27 mouse cellular contexts compared by ENCODE assay signal in the genomic region with DNA sequence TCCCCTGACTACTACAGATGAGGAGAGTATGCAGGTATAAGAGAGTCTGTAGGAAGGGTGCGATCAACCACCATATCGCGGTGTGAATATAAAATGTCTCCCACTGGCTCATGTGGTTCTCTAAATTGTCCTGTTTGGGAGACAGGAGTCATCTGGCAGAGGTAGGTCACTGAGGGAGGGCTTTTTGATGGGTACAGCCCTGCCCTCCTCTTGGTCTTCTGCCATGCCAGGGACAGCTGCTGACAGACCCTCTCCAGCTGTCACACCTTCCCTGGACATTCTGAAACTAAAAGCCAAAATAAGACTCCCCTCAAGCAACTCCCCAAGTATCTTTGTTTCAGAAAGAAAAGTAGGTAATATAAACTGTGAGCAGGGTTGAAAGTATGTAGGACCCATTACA.
DNase-seq lines count a peak whose midpoint lies in the region; ATAC-seq and TF ChIP-seq lines count a peak whose summit lies in the region.
"Had no signal": no experiment of that assay in that cellular context is flagged by ENCODE, and none has a peak within 500 bp of the region (broad histone marks: within the 10 kb centered on the region; RNA-seq: fewer than 3 reads in every experiment).

No protein-coding gene starts in this region.

- H3K36me3 ChIP-seq in kidney, embryonic 14.5 days (ENCODE audit: control insufficient read depth, insufficient read depth, low read length): no peaks in the 10 kb centered on the region
- no peaks in the 10 kb centered on the region for H3K36me3 ChIP-seq in lung, embryonic 14.5 days (ENCODE audit: insufficient read depth)
- H3K36me3 ChIP-seq in lung, postnatal 0 days (ENCODE audit: insufficient read depth, low read length): no peaks in the 10 kb centered on the region
- H3K36me3 ChIP-seq: forebrain, embryonic 10.5 days; G1E; heart, embryonic 12.5 days; heart, embryonic 15.5 days; hindbrain, embryonic 10.5 days; hindbrain, embryonic 13.5 days had no signal

- no peak overlapping the region for H3K27ac ChIP-seq in kidney, embryonic 14.5 days (ENCODE audit: low read depth, low read length)
- H3K27ac ChIP-seq in lung, embryonic 14.5 days (ENCODE audit: low read depth): peak overlapping the region; percentile 26
- H3K27ac ChIP-seq in lung, postnatal 0 days (ENCODE audit: low read length): no peak overlapping the region
- H3K27ac ChIP-seq: forebrain, embryonic 10.5 days; forebrain, embryonic 13.5 days; heart, embryonic 15.5 days; hindbrain, embryonic 10.5 days; hindbrain, embryonic 13.5 days had no signal

- DNase-seq in kidney, adult 9 months: no peak
- DNase-seq in lung, embryonic 14.5 days: no peak
- no peak for DNase-seq in lung, postnatal 10 days
- no peak for DNase-seq in lung, postnatal 0 days (ENCODE audit: low spot score)
- no peak for DNase-seq in lung, postnatal 36 days
- DNase-seq in retina, postnatal 1 day: no peak
- DNase-seq: adrenal gland, postnatal 10 days; adrenal gland, postnatal 36 days; B cell, adult 2 months; cerebellum, adult 18-20 months; cerebellum, adult 9-10 months; cerebellum, postnatal 14 days; gastrocnemius, postnatal 10 days; gastrocnemius, postnatal 36 days; heart, postnatal 10 days; heart, postnatal 36 days had no signal

- no peak for TF ChIP-seq EP300 in lung, postnatal 0 days (IDR thresholded peaks at IDR 0.05)

- no peak overlapping the region for H3K4me3 ChIP-seq in kidney, embryonic 14.5 days (ENCODE audit: low read length)
- no peak overlapping the region for H3K4me3 ChIP-seq in lung, embryonic 14.5 days (ENCODE audit: low read depth, low read length)
- H3K4me3 ChIP-seq in lung, postnatal 0 days (ENCODE audit: low read depth, low read length): no peak overlapping the region
- H3K4me3 ChIP-seq: forebrain, embryonic 10.5 days; forebrain, embryonic 13.5 days; heart, embryonic 12.5 days; heart, embryonic 15.5 days; hindbrain, embryonic 10.5 days; hindbrain, embryonic 13.5 days had no signal

- WGBS in kidney, embryonic 14.5 days: 74% methylated on average over 3 of the region's 3 CpGs
- 90% methylated on average over 3 of the region's 3 CpGs for WGBS in lung, embryonic 14.5 days
- 85% methylated on average over 3 of the region's 3 CpGs for WGBS in lung, postnatal 0 days

- H3K9me3 ChIP-seq in kidney, embryonic 14.5 days (ENCODE audit: control insufficient read depth, low read length): no peaks in the 10 kb centered on the region
- H3K9me3 ChIP-seq in lung, embryonic 14.5 days (ENCODE audit: low read depth, low read length): no peaks in the 10 kb centered on the region
- no peaks in the 10 kb centered on the region for H3K9me3 ChIP-seq in lung, postnatal 0 days (ENCODE audit: low read length)
- H3K9me3 ChIP-seq: forebrain, embryonic 10.5 days; forebrain, embryonic 13.5 days; G1E; heart, embryonic 12.5 days; heart, embryonic 15.5 days; hindbrain, embryonic 13.5 days had no signal

- TF ChIP-seq CTCF in lung, embryonic 14.5 days (IDR thresholded peaks at IDR 0.05; ENCODE audit: low read depth): no peak
- no peak for TF ChIP-seq CTCF in lung, postnatal 0 days (IDR thresholded peaks at IDR 0.05)

- peak; percentile 65; the same call in 1 of the 2 replicates for ATAC-seq in kidney, embryonic 14.5 days (ENCODE audit: low FRiP score, low TSS enrichment)
- 0 out of 2 replicates have a peak, but pooled peaks have one; percentile 25 for ATAC-seq in lung, embryonic 14.5 days (ENCODE audit: insufficient read depth)
- ATAC-seq in lung, postnatal 0 days: peak; percentile 37; the same call in 1 of the 2 replicates
- ATAC-seq: forebrain, embryonic 13.5 days; forebrain, embryonic 16.5 days had no signal

- H3K9ac ChIP-seq in kidney, embryonic 14.5 days (ENCODE audit: low read depth, low read length): no peak overlapping the region
- no peak overlapping the region for H3K9ac ChIP-seq in lung, embryonic 14.5 days
- H3K9ac ChIP-seq in lung, postnatal 0 days (replicated peaks; ENCODE audit: low read depth): no peak overlapping the region
- H3K9ac ChIP-seq: forebrain, embryonic 13.5 days; heart, embryonic 12.5 days; heart, embryonic 15.5 days; hindbrain, embryonic 13.5 days had no signal

- peaks cover 15% of the 10 kb centered on the region for H3K4me1 ChIP-seq in kidney, embryonic 14.5 days (ENCODE audit: control insufficient read depth, insufficient read depth, low read length)
- H3K4me1 ChIP-seq in lung, embryonic 14.5 days (ENCODE audit: insufficient read depth): no peaks in the 10 kb centered on the region
- H3K4me1 ChIP-seq in lung, postnatal 0 days (ENCODE audit: insufficient read depth, low read depth, low read length): no peaks in the 10 kb centered on the region; the same call in 1 of the 2 replicates
- H3K4me1 ChIP-seq: heart, embryonic 15.5 days had no signal

- H3K4me2 ChIP-seq in kidney, embryonic 14.5 days (replicated peaks; ENCODE audit: low read depth, low read length): no peak overlapping the region
- no peak overlapping the region for H3K4me2 ChIP-seq in lung, embryonic 14.5 days
- H3K4me2 ChIP-seq in lung, postnatal 0 days (replicated peaks; ENCODE audit: low read depth, low read length): no peak overlapping the region
- H3K4me2 ChIP-seq: forebrain, embryonic 13.5 days; heart, embryonic 12.5 days; heart, embryonic 15.5 days; hindbrain, embryonic 13.5 days had no signal

- no peaks in the 10 kb centered on the region; the same call in 1 of the 2 replicates for H3K27me3 ChIP-seq in kidney, embryonic 14.5 days (ENCODE audit: control insufficient read depth, insufficient read depth, low read length)
- H3K27me3 ChIP-seq in lung, embryonic 14.5 days (ENCODE audit: insufficient read depth, low read length): no peaks in the 10 kb centered on the region
- H3K27me3 ChIP-seq in lung, postnatal 0 days (replicated peaks; ENCODE audit: insufficient read depth, low read length): no peaks in the 10 kb centered on the region
- H3K27me3 ChIP-seq: CH12.LX; forebrain, embryonic 13.5 days; heart, embryonic 12.5 days; heart, embryonic 15.5 days; Patski had no signal
